Mouse (Mus musculus): ENCODE measurements at regions not wholly inside any gene's neighbourhood (a gene's known extent, or its start where the extent isn't known, plus 50 kb on each side); places are given as distances from the start of the nearest gene placed in this dataset.
A peak's percentile ranks its signal among the peaks of the same experiment; 100 is the strongest.

DNA sequence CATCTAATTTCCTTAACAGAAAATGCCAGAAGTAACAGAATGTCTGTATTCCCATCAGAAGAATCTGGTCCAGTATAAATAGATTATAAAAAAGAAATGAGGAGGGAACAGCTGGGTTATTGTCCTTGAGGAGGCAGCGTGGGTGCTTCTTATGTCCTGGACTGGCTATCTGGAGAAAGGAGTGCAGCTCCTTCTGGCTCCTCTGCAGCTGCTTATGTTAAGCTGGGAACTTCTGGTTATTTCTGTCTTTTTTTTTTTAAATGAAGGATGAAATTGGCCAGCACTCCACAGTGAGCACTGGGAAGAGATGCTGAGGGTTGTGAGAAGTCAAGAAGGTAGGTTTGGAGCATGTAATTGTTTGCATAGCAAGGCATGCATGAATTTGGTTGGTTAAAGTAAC is 441.5 kb downstream of the Ebf1 start:
- Histone ChIP-seq H3K4me3 (no peak overlapping the region), H3K9me3 (replicated peaks) (no peaks in the 10 kb centered on the region), H3K36me3 (no peaks in the 10 kb centered on the region), H3K27me3 (ENCODE audit: low read depth, poor library complexity, severe bottlenecking) (no peaks in the 10 kb centered on the region), H3K27ac (no peak overlapping the region), H3K4me1 (peaks cover 10% of the 10 kb centered on the region; the same call in 1 of the 2 replicates)
- 82% methylated on average over 1 of the region's 1 CpGs for WGBS
- no peak for DNase-seq (ENCODE audit: low spot score)

DNA sequence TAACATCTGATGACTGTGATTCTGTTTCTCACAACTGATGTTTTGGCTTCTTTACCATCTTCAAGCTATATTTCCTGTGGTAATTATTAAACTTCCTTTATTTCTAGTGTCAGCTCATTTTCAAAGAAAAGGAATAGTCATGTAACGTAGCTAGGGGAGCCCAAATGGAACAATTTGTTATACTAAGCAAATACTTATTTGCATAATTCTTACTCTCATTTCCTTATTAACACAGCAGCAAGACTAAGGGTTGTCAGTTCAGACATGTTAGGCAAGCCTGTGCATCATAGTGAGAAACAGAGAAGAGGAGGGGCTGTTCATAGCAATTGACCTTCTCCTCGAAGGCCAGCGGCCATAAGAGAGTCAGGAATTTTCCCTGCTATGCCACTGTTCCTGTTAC is 449.5 kb downstream of the Ebf1 start:
- Histone ChIP-seq H3K9me3 (replicated peaks) (no peaks in the 10 kb centered on the region), H3K27me3 (ENCODE audit: low read depth, poor library complexity, severe bottlenecking) (no peaks in the 10 kb centered on the region), H3K36me3 (no peaks in the 10 kb centered on the region), H3K4me3 (no peak overlapping the region), H3K4me1 (peaks cover 10% of the 10 kb centered on the region), H3K27ac (no peak overlapping the region)
- DNase-seq (ENCODE audit: low spot score): no peak
- 86% methylated on average over 3 of the region's 3 CpGs for WGBS

GRCm38 (mm10) chr11:45070280-45070679 is 453.2 kb downstream of the Ebf1 start:
- DNase-seq (ENCODE audit: low spot score): no peak
- Histone ChIP-seq H3K4me3 (no peak overlapping the region), H3K36me3 (no peaks in the 10 kb centered on the region), H3K27me3 (ENCODE audit: low read depth, poor library complexity, severe bottlenecking) (no peaks in the 10 kb centered on the region), H3K9me3 (replicated peaks) (no peaks in the 10 kb centered on the region), H3K27ac (no peak overlapping the region), H3K4me1 (peaks cover 6% of the 10 kb centered on the region)
- WGBS: 88% methylated on average over 1 of the region's 1 CpGs

DNA sequence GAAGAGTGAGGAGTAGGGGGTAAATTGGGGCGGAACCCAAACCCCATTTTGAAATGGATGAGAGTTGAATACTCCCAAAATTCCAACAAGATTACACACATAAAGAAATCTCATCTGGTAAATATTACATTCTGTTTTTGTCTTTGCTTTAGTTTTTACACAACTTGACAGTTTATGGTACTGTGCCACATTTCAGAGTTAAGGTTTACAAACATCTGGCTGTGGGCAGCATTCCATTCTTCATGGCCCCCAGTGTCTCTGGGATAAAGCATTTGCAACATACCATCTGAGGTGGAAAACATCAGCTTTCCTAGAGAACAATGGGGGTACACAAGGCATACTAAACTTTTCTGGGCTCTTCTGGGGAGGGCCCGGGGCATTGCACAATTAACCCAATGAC is 454.1 kb downstream of the Ebf1 start:
- H3K9me3 ChIP-seq (replicated peaks): no peaks in the 10 kb centered on the region
- peaks cover 6% of the 10 kb centered on the region for H3K4me1 ChIP-seq
- no peaks in the 10 kb centered on the region for H3K27me3 ChIP-seq (ENCODE audit: low read depth, poor library complexity, severe bottlenecking)
- H3K36me3 ChIP-seq: no peaks in the 10 kb centered on the region
- H3K27ac ChIP-seq: no peak overlapping the region
- DNase-seq (ENCODE audit: low spot score): no peak
- H3K4me3 ChIP-seq: no peak overlapping the region
- 88% methylated on average over 2 of the region's 2 CpGs for WGBS

GRCm38 (mm10) chr11:45084506-45085037 is 467.5 kb downstream of the Ebf1 start:
- no peaks in the 10 kb centered on the region for H3K9me3 ChIP-seq (replicated peaks)
- H3K27ac ChIP-seq: no peak overlapping the region
- no peaks in the 10 kb centered on the region for H3K36me3 ChIP-seq
- H3K27me3 ChIP-seq (ENCODE audit: low read depth, poor library complexity, severe bottlenecking): no peaks in the 10 kb centered on the region
- WGBS: 81% methylated on average over 4 of the region's 4 CpGs
- no peak for DNase-seq (ENCODE audit: low spot score)
- 0 out of 2 replicates have a peak, but pooled peaks cover 11% of the 10 kb centered on the region for H3K4me1 ChIP-seq
- H3K4me3 ChIP-seq: no peak overlapping the region

- DNase-seq (ENCODE audit: low spot score): no peak
- no peak overlapping the region for H3K27ac ChIP-seq
- H3K27me3 ChIP-seq (ENCODE audit: low read depth, poor library complexity, severe bottlenecking): no peaks in the 10 kb centered on the region
- H3K4me1 ChIP-seq: 0 out of 2 replicates have a peak, but pooled peaks cover 11% of the 10 kb centered on the region
- H3K4me3 ChIP-seq: no peak overlapping the region
- H3K36me3 ChIP-seq: no peaks in the 10 kb centered on the region
- H3K9me3 ChIP-seq (replicated peaks): no peaks in the 10 kb centered on the region
These were observed 468.0 kb downstream of the Ebf1 start for GRCm38 (mm10) chr11:45085145-45085544.

- H3K27me3 ChIP-seq (ENCODE audit: low read depth, poor library complexity, severe bottlenecking): no peaks in the 10 kb centered on the region
- 0 out of 2 replicates have a peak, but pooled peaks cover 11% of the 10 kb centered on the region for H3K4me1 ChIP-seq
- DNase-seq (ENCODE audit: low spot score): no peak
- no peak overlapping the region for H3K4me3 ChIP-seq
- 77% methylated on average over 5 of the region's 5 CpGs for WGBS
- H3K36me3 ChIP-seq: no peaks in the 10 kb centered on the region
- H3K9me3 ChIP-seq (replicated peaks): no peaks in the 10 kb centered on the region
- no peak overlapping the region for H3K27ac ChIP-seq
These were observed 470.2 kb downstream of the Ebf1 start for GRCm38 (mm10) chr11:45087186-45087915.

- Histone ChIP-seq H3K36me3 (no peaks in the 10 kb centered on the region), H3K27me3 (ENCODE audit: low read depth, poor library complexity, severe bottlenecking) (no peaks in the 10 kb centered on the region), H3K27ac (no peak overlapping the region), H3K4me3 (no peak overlapping the region), H3K9me3 (replicated peaks) (no peaks in the 10 kb centered on the region), H3K4me1 (0 out of 2 replicates have a peak, but pooled peaks cover 11% of the 10 kb centered on the region)
- no peak for DNase-seq (ENCODE audit: low spot score)
- 87% methylated on average over 1 of the region's 1 CpGs for WGBS
These were observed 471.2 kb downstream of the Ebf1 start for GRCm38 (mm10) chr11:45088286-45088685.

GRCm38 (mm10) chr11:45089561-45089960 is 472.4 kb downstream of the Ebf1 start:
- H3K27ac ChIP-seq: no peak overlapping the region
- H3K4me3 ChIP-seq: no peak overlapping the region
- no peak for DNase-seq (ENCODE audit: low spot score)
- H3K36me3 ChIP-seq: no peaks in the 10 kb centered on the region
- H3K9me3 ChIP-seq (replicated peaks): no peaks in the 10 kb centered on the region
- 77% methylated on average over 3 of the region's 3 CpGs for WGBS
- H3K4me1 ChIP-seq: 0 out of 2 replicates have a peak, but pooled peaks cover 10% of the 10 kb centered on the region
- H3K27me3 ChIP-seq (ENCODE audit: low read depth, poor library complexity, severe bottlenecking): no peaks in the 10 kb centered on the region

GRCm38 (mm10) chr11:45103498-45104336 is 486.6 kb downstream of the Ebf1 start:
- WGBS: 63% methylated on average over 12 of the region's 12 CpGs
- H3K4me3 ChIP-seq: no peak overlapping the region
- DNase-seq (ENCODE audit: low spot score): no peak
- no peaks in the 10 kb centered on the region for H3K9me3 ChIP-seq (replicated peaks)
- peak overlapping the region; percentile 68 for H3K27ac ChIP-seq
- H3K27me3 ChIP-seq (ENCODE audit: low read depth, poor library complexity, severe bottlenecking): no peaks in the 10 kb centered on the region
- no peaks in the 10 kb centered on the region for H3K36me3 ChIP-seq
- H3K4me1 ChIP-seq: peaks cover 8% of the 10 kb centered on the region

GRCm38 (mm10) chr11:45116702-45117101 is 499.6 kb downstream of the Ebf1 start:
- no peaks in the 10 kb centered on the region for H3K36me3 ChIP-seq
- no peaks in the 10 kb centered on the region for H3K27me3 ChIP-seq (ENCODE audit: low read depth, poor library complexity, severe bottlenecking)
- no peak overlapping the region for H3K27ac ChIP-seq
- H3K4me3 ChIP-seq: no peak overlapping the region
- no peak for DNase-seq (ENCODE audit: low spot score)
- no peaks in the 10 kb centered on the region for H3K9me3 ChIP-seq (replicated peaks)
- 86% methylated on average over 1 of the region's 1 CpGs for WGBS
- no peaks in the 10 kb centered on the region for H3K4me1 ChIP-seq

DNA sequence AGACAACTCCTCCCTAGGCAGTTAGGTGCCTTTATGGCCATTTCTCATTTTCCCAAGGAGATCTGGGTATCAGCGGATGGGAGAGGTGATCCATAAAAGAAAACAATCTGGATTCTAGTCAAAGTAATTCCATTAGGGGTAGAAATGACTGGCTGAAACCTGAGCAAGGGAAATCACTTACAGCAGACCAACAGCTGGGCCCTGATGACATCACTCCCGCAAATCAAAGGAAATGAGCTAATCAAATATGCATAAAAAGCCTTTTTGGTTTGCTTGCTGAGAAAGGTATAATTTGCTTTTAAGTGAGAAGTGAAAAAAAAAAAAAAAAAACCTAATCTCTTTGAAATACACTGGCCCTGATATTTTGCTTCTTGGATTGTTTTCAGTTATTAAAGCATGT is 506.2 kb downstream of the Ebf1 start:
- DNase-seq (ENCODE audit: low spot score): no peak
- Histone ChIP-seq H3K4me1 (peaks cover 3% of the 10 kb centered on the region; the same call in 1 of the 2 replicates), H3K36me3 (no peaks in the 10 kb centered on the region), H3K27me3 (ENCODE audit: low read depth, poor library complexity, severe bottlenecking) (no peaks in the 10 kb centered on the region), H3K4me3 (no peak overlapping the region), H3K9me3 (replicated peaks) (no peaks in the 10 kb centered on the region), H3K27ac (no peak overlapping the region)
- WGBS: 74% methylated on average over 2 of the region's 2 CpGs

DNA sequence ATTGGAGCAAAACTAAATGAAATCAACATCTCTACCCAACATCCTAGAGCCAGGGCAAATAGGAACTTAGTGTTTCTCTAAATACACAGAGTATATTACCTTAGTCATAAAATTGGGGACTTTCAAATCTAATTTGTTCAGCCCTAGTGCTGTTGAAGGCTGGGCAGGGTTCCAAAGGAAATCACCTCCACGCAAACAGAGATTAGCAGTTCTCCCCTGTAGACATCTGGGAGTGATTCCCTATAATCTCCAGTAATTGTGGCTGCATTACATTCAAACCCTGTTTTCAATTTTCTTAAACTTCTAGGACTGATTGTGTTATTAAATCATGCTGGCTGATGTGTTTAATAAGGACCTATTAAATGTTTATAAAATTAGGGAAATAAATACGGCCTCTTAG is 519.7 kb downstream of the Ebf1 start:
- DNase-seq (ENCODE audit: low spot score): no peak

More for the DNA sequence above, 519.7 kb downstream of the Ebf1 start:
- no peak overlapping the region for H3K4me3 ChIP-seq
- peaks cover 46% of the 10 kb centered on the region for H3K4me1 ChIP-seq
- 27% methylated on average over 2 of the region's 2 CpGs for WGBS
- no peaks in the 10 kb centered on the region for H3K9me3 ChIP-seq (replicated peaks)
- H3K36me3 ChIP-seq: no peaks in the 10 kb centered on the region
- no peaks in the 10 kb centered on the region for H3K27me3 ChIP-seq (ENCODE audit: low read depth, poor library complexity, severe bottlenecking)
- peak overlapping the region; percentile 77 for H3K27ac ChIP-seq

Measured in limb, embryonic 10.5 days (tissue).